Mouse (Mus musculus) myocyte (in vitro differentiated cells): ENCODE results near the gene Dao. TPM values are rescaled to one million over a fixed set of nuclear protein-coding genes. Genes with fewer than 3 reads are reported as not detected.

ENCODE experiments used
- H3K27me3 ChIP-seq: one replicate; pipeline ENCODE4 v1.6.1; 2011; ENCODE audit not compliant: control insufficient read depth, insufficient read depth, insufficient read length
- H3K36me3 ChIP-seq: one replicate; pipeline ENCODE4 v1.6.1; 2011; ENCODE audit not compliant: control insufficient read depth, insufficient read depth
- H3K4me2 ChIP-seq: one replicate; pipeline ENCODE4 v1.6.1; 2011; ENCODE audit warnings: low read depth, control low read depth
- H3K4me3 ChIP-seq: one replicate; pipeline ENCODE4 v1.5.1; 2011; ENCODE audit warnings: mild to moderate bottlenecking, control low read depth, moderate library complexity
- H3K79me2 ChIP-seq: one replicate; pipeline ENCODE4 v1.6.1; 2011; ENCODE audit not compliant: control insufficient read depth, insufficient read depth
- H3ac ChIP-seq: one replicate; pipeline ENCODE4 v1.6.1; 2011; ENCODE audit not compliant: control insufficient read depth, insufficient read length
- CEBPB ChIP-seq: IDR thresholded peaks from 2 replicates; pipeline ENCODE4 v1.6.1; 2011; ENCODE audit warnings: mild to moderate bottlenecking, moderate library complexity; ENCODE audit not compliant: poor library complexity, insufficient read depth, severe bottlenecking
- E2F4 ChIP-seq: IDR thresholded peaks from one replicate; pipeline ENCODE4 v1.6.1; 2011; ENCODE audit warnings: mild to moderate bottlenecking, control low read depth, moderate library complexity; ENCODE audit not compliant: insufficient read depth
- MAX ChIP-seq: IDR thresholded peaks from one replicate; pipeline ENCODE4 v1.6.1; 2011; ENCODE audit warnings: low read depth, mild to moderate bottlenecking, control low read depth
- MYOD1 ChIP-seq, 3 experiments: IDR thresholded peaks; one replicate each; pipeline ENCODE4 v1.6.1; 2011; ENCODE audit warnings: control low read depth in 2 of 3, low read depth in 2 of 3, mild to moderate bottlenecking in 2 of 3, moderate library complexity in 1 of 3; ENCODE audit not compliant: insufficient read length in 2 of 3, control insufficient read depth in 1 of 3
- MYOG ChIP-seq, 3 experiments: IDR thresholded peaks; one replicate each; pipeline ENCODE4 v1.6.1; 2011; ENCODE audit warnings: control low read depth in 2 of 3, low read depth in 2 of 3, mild to moderate bottlenecking in 2 of 3; ENCODE audit not compliant: insufficient read length in 2 of 3, control insufficient read depth in 1 of 3, insufficient read depth in 1 of 3
- POLR2A ChIP-seq: IDR thresholded peaks from one replicate; pipeline ENCODE4 v1.6.1; 2011; ENCODE audit warnings: low read depth, mild to moderate bottlenecking, control low read depth, moderate library complexity; ENCODE audit not compliant: insufficient read length
- POLR2AphosphoS2 ChIP-seq: IDR thresholded peaks from one replicate; pipeline ENCODE4 v1.6.1; 2011; ENCODE audit warnings: low read depth, control low read depth; ENCODE audit not compliant: insufficient read length
- REST ChIP-seq: IDR thresholded peaks from one replicate; pipeline ENCODE4 v1.6.1; 2011; ENCODE audit warnings: mild to moderate bottlenecking, control low read depth, moderate library complexity; ENCODE audit not compliant: insufficient read depth, insufficient read length
- SRF ChIP-seq: IDR thresholded peaks from one replicate; pipeline ENCODE4 v1.6.1; 2011; ENCODE audit warnings: low read depth; ENCODE audit not compliant: control insufficient read depth, insufficient read length
- TCF12 ChIP-seq: IDR thresholded peaks from one replicate; pipeline ENCODE4 v1.6.1; 2011; ENCODE audit warnings: mild to moderate bottlenecking, control low read depth; ENCODE audit not compliant: poor library complexity, insufficient read depth, severe bottlenecking
- TCF3 ChIP-seq: IDR thresholded peaks from one replicate; pipeline ENCODE4 v1.6.1; 2011; ENCODE audit warnings: low read depth, control low read depth; ENCODE audit not compliant: insufficient read length
- USF1 ChIP-seq: IDR thresholded peaks from one replicate; pipeline ENCODE4 v1.6.1; 2011; ENCODE audit warnings: low read depth, mild to moderate bottlenecking, control low read depth, moderate library complexity
- polyA plus RNA-seq: library from polyadenylated mRNA; unstranded; fragments of >200 nt; fragmentation: generic; extraction: Trizol; gene quantifications from one replicate; pipeline ENCODE4 v1.2.1, GENCODE M21; 2012; ENCODE audit warnings: missing spikeins

Gene Dao
- polyA plus RNA-seq, 1 experiment = not detected

DNA sequence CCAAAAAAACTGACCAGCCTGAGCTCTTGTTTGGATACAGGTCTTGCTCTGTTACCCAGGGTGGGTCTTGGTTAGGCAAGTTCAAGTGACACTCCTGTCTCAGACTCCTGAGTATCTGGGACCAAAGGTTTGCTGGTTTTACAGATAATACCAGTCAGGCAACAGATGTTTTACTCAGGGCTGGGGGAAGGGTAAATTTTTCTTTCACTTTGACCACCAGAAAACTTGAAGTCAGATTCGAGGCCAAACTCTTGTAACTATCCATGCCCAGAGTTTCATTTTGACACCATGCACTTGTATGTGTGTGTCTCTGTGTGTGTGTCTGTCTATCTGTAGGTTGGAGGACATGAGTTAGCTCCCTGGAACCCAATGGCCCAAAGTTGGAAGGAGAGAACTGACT lies 23.0 kb upstream of the Dao start:
- peaks cover 14% of the 10 kb centered on the region for H3K79me2 ChIP-seq
- no peak overlapping the region for H3K4me2 ChIP-seq
- no peaks in the 10 kb centered on the region for H3K27me3 ChIP-seq
- H3K36me3 ChIP-seq = no peaks in the 10 kb centered on the region
- no peak overlapping the region for H3K4me3 ChIP-seq
- no peak for TF ChIP-seq REST
- no peak for TF ChIP-seq TCF3
- TF ChIP-seq USF1 = no peak
- no peak for TF ChIP-seq MYOG (IDR thresholded peaks at IDR 0.05; ENCODE audit: control insufficient read depth in 1 of 3, insufficient read depth in 1 of 3, insufficient read length in 2 of 3, low read depth in 2 of 3)
- TF ChIP-seq POLR2AphosphoS2 = no peak
- no peak for TF ChIP-seq CEBPB
- no peak for TF ChIP-seq POLR2A
- no peak for TF ChIP-seq TCF12
- H3ac ChIP-seq = no peak overlapping the region

DNA sequence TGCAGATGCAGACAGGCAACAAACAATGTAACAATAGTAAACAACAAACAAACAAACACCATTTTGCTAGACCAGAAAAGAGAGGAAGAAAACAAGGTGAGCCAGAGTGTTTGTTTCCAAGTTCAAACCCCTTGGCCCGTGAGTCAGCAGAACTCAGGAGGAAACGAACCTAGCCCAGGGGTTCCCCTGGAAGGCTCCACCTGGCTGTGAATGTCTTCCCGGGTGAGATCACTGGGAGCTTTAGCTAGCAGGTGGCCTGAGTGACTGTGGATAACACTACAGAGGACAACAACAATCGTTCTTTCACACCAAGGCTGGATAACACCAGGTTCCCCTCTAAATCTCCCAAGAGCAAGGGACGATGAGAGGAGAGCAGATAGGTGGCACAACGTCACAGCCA lies 22.3 kb upstream of the Dao start:
- no peak overlapping the region for H3K4me2 ChIP-seq
- no peak overlapping the region for H3K4me3 ChIP-seq
- H3K36me3 ChIP-seq = no peaks in the 10 kb centered on the region
- H3K27me3 ChIP-seq = no peaks in the 10 kb centered on the region
- no peak overlapping the region for H3ac ChIP-seq
- TF ChIP-seq MYOG (IDR thresholded peaks at IDR 0.05; ENCODE audit: control insufficient read depth in 1 of 3, insufficient read depth in 1 of 3, insufficient read length in 2 of 3, low read depth in 2 of 3) = no peak
- no peak for TF ChIP-seq POLR2AphosphoS2
- H3K79me2 ChIP-seq = peaks cover 14% of the 10 kb centered on the region

DNA sequence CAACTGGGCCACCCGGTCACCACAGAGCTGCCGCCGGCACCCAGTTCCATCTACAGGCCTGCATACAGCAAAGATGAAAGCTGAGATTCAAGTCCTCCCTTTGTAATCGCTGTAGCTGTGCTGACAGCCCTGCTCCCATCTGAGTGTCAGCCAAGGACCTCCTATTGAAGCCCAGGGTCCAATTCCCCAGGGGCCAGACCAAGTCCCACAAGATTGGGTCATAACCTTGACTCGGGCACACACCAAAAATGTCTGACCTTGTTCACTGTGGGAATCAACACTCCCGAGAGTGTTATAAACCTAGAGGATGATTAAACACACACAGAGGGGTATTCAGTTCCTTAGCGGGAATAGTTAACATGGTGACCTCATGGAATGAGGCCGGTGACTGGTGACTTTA lies 21.7 kb upstream of the Dao start:
- H3K4me3 ChIP-seq = no peak overlapping the region
- H3K79me2 ChIP-seq = peaks cover 14% of the 10 kb centered on the region
- TF ChIP-seq USF1 (no peak), MAX (no peak), CEBPB (no peak), MYOD1 (IDR thresholded peaks at IDR 0.05; ENCODE audit: control insufficient read depth in 1 of 3, insufficient read length in 2 of 3, low read depth in 2 of 3) (no peak), MYOG (IDR thresholded peaks at IDR 0.05; ENCODE audit: control insufficient read depth in 1 of 3, insufficient read depth in 1 of 3, insufficient read length in 2 of 3, low read depth in 2 of 3) (no peak), REST (no peak), E2F4 (no peak)
- no peak overlapping the region for H3K4me2 ChIP-seq
- no peak overlapping the region for H3ac ChIP-seq
- no peaks in the 10 kb centered on the region for H3K27me3 ChIP-seq
- H3K36me3 ChIP-seq = no peaks in the 10 kb centered on the region

GRCm38 (mm10) chr5:113983541-113983940 lies 20.0 kb upstream of the Dao start:
- Histone ChIP-seq H3K4me2 (no peak overlapping the region), H3ac (no peak overlapping the region), H3K4me3 (no peak overlapping the region), H3K79me2 (peaks cover 23% of the 10 kb centered on the region), H3K27me3 (no peaks in the 10 kb centered on the region), H3K36me3 (no peaks in the 10 kb centered on the region)
- TF ChIP-seq REST = no peak

DNA sequence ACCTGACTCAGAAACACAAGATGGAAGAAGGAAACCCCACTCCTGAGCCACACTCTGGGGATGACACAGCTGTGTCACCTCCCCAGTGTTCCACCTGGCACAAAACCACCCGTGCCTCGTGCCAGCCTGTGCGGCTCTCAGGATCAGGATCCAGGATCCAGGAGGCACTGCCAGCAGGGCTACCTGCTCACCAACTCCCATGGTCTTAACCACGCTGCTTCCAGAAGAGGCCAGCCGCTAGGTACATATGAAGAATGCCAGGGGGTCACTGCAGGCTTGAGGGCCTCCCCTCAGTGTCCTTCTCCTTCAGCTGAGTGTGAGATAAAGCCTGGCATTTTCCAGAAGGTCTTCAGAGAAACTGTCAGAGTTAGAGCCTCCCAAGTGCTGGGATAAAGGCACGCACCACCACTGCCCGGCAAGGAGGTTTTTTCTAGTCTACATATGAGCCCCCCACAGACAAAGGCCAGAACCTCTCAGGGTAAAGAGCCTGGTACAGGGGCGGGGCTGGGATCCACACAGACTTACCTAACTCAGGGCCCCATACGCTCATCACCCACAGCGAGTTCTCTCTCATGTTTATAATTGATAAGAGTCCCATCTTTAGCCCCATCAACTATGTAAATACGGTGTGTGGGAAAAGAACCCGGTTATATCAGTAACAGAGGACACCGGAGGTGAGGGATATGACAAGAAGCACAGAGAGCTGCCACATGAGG lies 19.3 kb upstream of the Dao start:
- Histone ChIP-seq H3K36me3 (no peaks in the 10 kb centered on the region), H3K79me2 (peaks cover 23% of the 10 kb centered on the region), H3K4me3 (no peak overlapping the region), H3K27me3 (no peaks in the 10 kb centered on the region), H3K4me2 (no peak overlapping the region), H3ac (no peak overlapping the region)
- TF ChIP-seq MYOD1 (IDR thresholded peaks at IDR 0.05; ENCODE audit: control insufficient read depth in 1 of 3, insufficient read length in 2 of 3, low read depth in 2 of 3) = no peak
- TF ChIP-seq E2F4 = no peak
- no peak for TF ChIP-seq MAX
- no peak for TF ChIP-seq POLR2A
- no peak for TF ChIP-seq MYOG (IDR thresholded peaks at IDR 0.05; ENCODE audit: control insufficient read depth in 1 of 3, insufficient read depth in 1 of 3, insufficient read length in 2 of 3, low read depth in 2 of 3)
- TF ChIP-seq USF1 = no peak
- no peak for TF ChIP-seq TCF3
- TF ChIP-seq CEBPB = no peak
- no peak for TF ChIP-seq REST
- TF ChIP-seq SRF = no peak
- no peak for TF ChIP-seq POLR2AphosphoS2
- TF ChIP-seq TCF12 = no peak

DNA sequence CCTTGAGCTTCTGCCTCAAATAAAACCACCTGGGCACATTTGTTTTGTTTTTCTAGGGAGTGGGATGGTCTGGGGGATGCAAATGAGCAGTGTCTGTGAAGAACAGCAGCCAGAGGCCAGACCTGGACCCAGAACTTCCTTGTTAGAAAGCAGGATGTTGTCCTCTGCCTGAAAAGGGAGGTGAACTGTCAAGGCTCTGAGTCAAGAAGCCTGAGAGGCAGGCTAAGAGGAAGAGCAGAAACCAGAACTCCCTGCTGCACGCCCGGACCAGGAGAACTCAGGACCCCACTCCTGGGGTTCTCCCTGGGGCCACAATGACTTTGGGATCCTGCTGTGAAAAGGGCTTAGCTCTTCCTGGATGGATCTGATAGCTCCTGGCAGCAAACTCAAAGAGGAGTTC lies 17.8 kb upstream of the Dao start:
- Histone ChIP-seq H3K79me2 (peaks cover 22% of the 10 kb centered on the region), H3K36me3 (no peaks in the 10 kb centered on the region), H3K4me2 (no peak overlapping the region), H3K4me3 (no peak overlapping the region), H3K27me3 (no peaks in the 10 kb centered on the region), H3ac (no peak overlapping the region)
- TF ChIP-seq POLR2AphosphoS2 (no peak), MAX (no peak), TCF12 (no peak), E2F4 (no peak), MYOD1 (IDR thresholded peaks at IDR 0.05; ENCODE audit: control insufficient read depth in 1 of 3, insufficient read length in 2 of 3, low read depth in 2 of 3) (no peak), REST (no peak)
